Mouse (Mus musculus) adrenal gland, adult 18-20 months (tissue): ENCODE results near the gene Opalin. TPM values are rescaled to one million over a fixed set of nuclear protein-coding genes. Genes with fewer than 3 reads are reported as not detected.
A peak's percentile ranks its signal among the peaks of the same experiment; 100 is the strongest.

Experiments
- DNase-seq, 2 experiments: peaks; one replicate each; pipeline ENCODE4 v3.0.0; 2021 to 2022; ENCODE audit warnings: low spot score in 2 of 2
- total RNA-seq, 2 experiments: library from RNA; stranded (reverse); gene quantifications; 1 replicate in 1 of 2; 2 replicates in 1 of 2; pipeline ENCODE4 v1.2.3; 2021

The Opalin gene
- total RNA-seq, 2 experiments from 2014 or later, result not detected

DNA sequence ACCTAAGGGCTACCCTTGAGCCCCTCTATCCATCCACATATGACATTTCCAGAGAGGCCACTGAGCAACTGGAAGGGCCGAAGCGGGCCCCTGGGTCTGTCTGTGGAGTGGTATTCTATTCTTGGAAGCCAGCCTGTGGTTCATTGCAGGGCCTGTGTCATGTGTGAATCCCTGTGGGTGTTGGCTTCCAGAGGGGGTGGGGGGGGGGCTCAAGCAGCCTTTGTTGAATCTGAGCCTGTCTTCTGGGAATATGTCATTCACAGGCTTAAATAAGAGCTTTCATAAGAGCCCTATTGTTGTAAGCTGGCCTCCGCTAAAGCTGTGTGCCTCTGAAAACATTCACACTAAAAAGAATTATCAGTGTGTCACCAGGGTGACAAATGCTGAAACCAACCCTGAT is 4.7 kb upstream of the Opalin start:
- DNase-seq, result no peak

DNA sequence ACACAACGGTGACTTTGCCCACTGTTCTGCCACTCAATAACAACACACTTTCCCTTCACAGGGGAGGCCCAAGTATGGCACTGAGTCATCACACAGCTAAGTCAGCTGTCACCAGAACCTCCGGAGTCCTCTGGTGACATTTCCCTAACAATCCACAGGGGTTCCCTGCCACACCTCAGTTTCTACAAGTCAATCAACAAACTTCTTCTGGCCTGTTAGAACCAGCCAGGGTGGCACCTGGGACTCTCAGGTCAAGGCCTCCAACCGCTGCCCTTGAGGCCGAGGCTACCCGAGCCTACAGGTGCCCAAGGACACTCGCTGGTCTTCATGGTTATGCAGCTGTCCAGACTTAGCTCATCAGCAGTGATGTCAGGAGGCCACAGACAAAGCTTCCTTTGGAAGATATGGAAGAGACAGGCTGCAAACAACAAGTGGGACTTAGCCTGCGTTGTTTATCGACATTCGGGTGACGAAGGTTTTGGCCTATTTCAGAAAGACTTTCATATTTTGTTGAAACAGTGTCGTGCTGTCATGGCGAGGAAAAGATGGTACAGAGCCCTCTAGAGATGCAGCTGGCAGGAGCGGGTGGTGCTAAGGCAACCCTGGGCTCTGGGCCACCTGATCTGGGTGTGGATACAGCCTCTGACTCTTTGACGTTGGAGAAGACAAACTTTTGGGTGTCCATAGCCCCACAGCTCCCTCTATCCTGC is 3.0 kb downstream of the Opalin start:
- no peak for DNase-seq

DNA sequence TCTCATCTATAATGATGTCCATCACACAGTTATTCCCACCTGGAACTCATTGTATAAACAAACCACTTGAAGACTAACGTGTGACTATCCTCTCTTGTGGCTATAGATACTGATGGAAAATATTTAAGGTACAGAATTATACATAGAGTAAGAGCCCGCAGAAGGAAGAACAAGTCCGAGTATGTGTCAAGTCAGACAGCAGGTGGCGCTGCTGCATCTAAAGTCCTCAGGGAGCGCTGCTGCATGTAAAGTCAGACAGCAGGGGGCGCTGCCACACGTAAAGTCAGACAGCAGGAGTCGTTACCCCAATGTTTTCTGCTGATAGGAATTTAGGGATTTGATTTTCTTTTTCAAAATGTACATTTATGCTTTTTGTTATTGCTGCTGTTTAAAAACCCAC is 5.4 kb downstream of the Opalin start:
- DNase-seq, result peak; percentile 82 to 89

- no peak for DNase-seq
These were observed 22.2 kb downstream of the Opalin start for GRCm38 (mm10) chr19:41054702-41055101.

GRCm38 (mm10) chr19:41053530-41053929 is 23.4 kb downstream of the Opalin start:
- peak in 1 of 2 experiments; percentile 28 for DNase-seq

DNA sequence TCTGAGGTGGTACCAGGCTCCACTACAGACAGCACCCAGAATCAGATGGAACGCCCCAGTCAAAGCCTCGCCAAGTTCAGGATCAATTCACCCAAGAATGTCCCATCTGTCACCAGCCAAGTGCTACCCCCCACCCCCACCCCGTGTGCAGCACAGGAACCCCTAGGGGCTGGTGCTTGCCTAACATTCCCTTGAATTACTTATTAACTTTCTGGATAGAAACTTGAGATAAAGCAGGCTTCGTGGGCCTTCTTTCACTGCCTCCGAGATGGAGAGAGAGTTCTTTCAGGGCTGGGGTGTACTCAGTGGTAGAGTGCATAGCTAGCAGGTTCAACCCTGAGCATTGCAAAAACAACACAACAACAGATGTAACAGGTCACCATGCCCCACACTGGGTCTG is 24.7 kb downstream of the Opalin start:
- DNase-seq, result no peak

GRCm38 (mm10) chr19:41051714-41052113 is 25.2 kb downstream of the Opalin start:
- DNase-seq, result no peak

GRCm38 (mm10) chr19:41048187-41048559 is 28.7 kb downstream of the Opalin start:
- no peak for DNase-seq

GRCm38 (mm10) chr19:41047437-41048186 is 29.3 kb downstream of the Opalin start:
- DNase-seq, result no peak

GRCm38 (mm10) chr19:41045091-41045770 is 31.7 kb downstream of the Opalin start:
- no peak for DNase-seq

DNA sequence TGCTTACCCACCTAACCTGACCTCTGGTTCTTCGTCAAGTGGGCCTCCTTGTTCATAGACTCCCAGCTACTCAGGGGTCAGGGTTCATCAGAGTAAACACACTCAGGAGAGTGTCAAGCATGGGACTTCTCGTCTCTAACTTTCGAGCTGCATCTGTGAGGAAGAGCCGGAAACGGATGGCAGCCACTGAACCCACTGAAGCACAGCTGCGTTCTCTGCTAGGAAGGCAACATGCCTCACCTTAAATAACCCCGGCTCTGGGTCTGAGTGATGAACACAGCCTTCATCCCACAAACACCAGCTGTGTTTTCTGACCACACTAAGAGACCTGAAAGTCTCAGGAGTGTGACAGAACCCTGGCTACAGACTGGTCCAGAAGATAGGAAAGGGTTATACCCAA is 37.8 kb downstream of the Opalin start:
- no peak for DNase-seq

DNA sequence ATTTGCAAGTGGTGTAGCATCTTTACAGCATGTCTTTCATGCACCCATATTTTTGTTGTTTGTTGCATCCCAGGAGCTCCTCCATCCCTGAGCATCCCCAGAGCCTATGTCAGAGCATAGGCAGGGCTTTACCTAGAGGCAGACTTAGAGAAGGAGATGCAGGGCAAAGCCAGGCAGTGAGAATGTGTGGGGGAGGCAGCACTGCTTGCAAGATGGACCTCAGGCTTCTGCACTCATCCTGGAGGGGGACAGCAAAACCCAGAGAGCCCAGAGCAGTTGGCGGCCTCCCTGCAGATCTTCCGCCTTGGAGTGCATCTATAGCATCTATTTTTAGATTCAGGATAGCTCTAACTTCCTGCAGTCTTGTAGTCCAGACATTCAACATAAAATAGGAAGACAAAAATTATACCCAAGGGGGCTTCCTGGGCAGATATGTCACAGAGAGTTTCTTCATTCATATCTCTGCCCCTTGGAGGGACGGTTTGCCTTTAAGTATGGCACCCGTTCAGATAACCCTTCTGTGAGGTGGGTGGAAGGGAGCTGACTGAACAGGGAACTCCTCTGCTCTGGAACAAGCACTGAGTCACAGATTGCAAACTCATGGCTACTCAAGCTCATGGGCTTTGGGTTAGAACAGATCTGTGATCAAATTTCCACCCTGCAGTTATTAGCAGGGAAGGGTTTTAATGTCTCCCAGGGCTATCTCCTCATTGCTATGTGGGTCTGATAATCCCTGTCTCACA is 40.9 kb downstream of the Opalin start:
- no peak for DNase-seq

GRCm38 (mm10) chr19:41031869-41032268 is 45.0 kb downstream of the Opalin start:
- DNase-seq, result no peak

GRCm38 (mm10) chr19:41031009-41031408 is 45.9 kb downstream of the Opalin start:
- no peak for DNase-seq

- DNase-seq, result no peak
These were observed 46.8 kb downstream of the Opalin start for GRCm38 (mm10) chr19:41030161-41030560.

DNA sequence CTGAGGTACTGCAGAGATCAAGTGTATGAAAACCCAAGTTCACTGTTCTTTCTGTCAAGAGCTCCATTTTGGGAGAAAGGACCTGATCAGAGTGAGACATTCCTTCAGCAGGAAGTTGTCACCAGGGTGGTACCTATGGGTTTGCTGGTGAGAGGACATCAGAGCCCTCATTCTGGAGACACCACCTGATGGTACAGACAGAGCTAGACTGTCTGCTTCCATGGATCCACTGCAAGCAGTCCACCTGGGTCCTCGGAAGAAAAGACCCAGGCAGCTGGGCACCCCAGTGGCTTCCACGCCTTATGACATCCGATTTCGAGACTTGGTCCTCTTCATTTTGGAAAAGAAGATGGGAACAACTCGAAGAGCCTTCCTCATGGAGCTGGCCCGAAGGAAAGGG is 47.7 kb downstream of the Opalin start, which contains the start of gene Dntt:
Dntt (plus strand) TSS at position 57 of the 400 bp plus-strand sequence.
- no peak for DNase-seq

DNA sequence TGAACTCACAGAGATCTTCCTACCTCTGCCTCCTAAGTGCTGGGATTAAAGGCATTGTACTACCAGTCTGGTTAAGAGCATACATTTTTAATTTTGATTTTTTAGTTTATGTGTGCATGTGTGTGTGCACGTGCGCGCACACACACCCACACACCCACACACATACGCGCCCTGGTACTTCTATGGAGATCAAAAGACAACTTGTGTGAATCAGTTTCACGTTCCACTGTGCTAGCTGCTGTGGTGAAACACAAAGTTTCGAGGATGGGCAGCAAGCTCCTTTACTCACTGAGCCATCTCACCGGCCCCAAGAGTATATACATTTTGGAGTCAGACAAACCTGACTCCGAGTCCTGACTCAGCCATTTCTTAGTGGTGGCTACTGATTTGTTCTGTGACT is 49.3 kb downstream of the Opalin start:
- DNase-seq, result no peak

DNA sequence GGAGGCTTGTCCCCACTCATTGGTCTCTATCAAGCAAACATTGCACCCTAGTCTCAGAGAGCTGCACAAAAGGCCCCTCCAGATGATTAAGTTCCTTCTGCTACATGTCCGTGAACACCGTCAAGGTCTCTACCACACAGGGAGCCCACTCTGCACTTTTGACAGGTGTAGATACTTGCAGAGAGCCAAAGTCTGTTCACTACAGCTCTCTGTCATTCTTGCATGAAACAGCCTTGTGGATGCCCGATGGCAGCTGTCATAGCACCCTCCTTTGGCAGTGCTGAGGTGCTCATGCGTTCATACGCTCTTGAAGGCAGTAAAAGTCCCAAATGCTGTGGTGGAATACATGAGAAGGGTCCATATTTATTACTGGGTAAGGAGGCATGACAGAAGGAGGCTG is 49.9 kb downstream of the Opalin start:
- no peak for DNase-seq

DNA sequence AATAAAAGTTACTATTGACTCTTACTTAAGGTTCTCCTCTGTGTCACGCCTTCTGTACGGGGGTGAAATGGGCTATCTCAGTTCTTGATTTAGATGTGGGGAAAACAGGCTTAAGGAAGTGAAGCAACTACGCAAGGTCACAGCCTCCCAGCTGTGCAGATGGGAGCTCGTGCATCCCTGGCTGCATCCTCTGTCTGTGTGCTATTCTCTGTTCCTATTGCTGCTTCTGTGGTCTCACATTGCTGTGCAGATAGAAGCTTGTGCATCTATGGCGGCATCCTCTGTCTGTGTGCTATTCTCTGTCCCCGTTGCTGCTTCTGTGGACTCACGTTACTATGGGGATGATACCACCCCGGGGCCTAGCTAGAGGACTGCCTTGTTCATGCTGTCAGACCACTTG is 50.4 kb downstream of the Opalin start:
- DNase-seq, result no peak

GRCm38 (mm10) chr19:41022244-41022643 is 54.7 kb downstream of the Opalin start:
- no peak for DNase-seq

GRCm38 (mm10) chr19:41020537-41020936 is 56.4 kb downstream of the Opalin start:
- DNase-seq, result no peak
